Mouse (Mus musculus): ENCODE results near the gene Asgr1.

GRCm38 (mm10) chr11:70068245-70068644 is 14.4 kb downstream of the Asgr1 start:
- TF ChIP-seq CTCF (IDR thresholded peaks at IDR 0.05; ENCODE audit: control insufficient read depth, insufficient read depth, insufficient read length) (no peak), USF1 (IDR thresholded peaks at IDR 0.05; ENCODE audit: low read depth) (no peak), FOSL1 (IDR thresholded peaks at IDR 0.05; ENCODE audit: insufficient read depth, low read length, poor library complexity, severe bottlenecking) (no peak), MAX (IDR thresholded peaks at IDR 0.05) (no peak), MYOD1 (IDR thresholded peaks at IDR 0.05; ENCODE audit: control insufficient read depth, insufficient read length, low read depth) (no peak), CEBPB (IDR thresholded peaks at IDR 0.05; ENCODE audit: low read depth) (no peak)

Measured in C2C12 (cell line).